Mouse (Mus musculus) liver, embryonic 11.5 days (tissue): ENCODE data around the gene Apopt1. TPM values are rescaled to one million over a fixed set of nuclear protein-coding genes. Genes with fewer than 3 reads are reported as not detected.

Experiments used
- ATAC-seq: fragments of 200-750 bp; cut with Nextera tagmentation; replicated peaks from 2 replicates; pipeline ENCODE4 v1.8.0; 2017; ENCODE audit warnings: moderate number of reproducible peaks, mild to moderate bottlenecking, moderate TSS enrichment, moderate library complexity; ENCODE audit not compliant: low FRiP score
- DNase-seq: peaks from one replicate; pipeline ENCODE4 v3.0.0-alpha.2; 2017; ENCODE audit warnings: low spot score
- H3K27ac ChIP-seq: fragments of 300-500 bp; sonication (generic); 2 replicates; pipeline ENCODE4 v1.5.1; 2014; ENCODE audit warnings: mild to moderate bottlenecking, low read depth, low read length, control low read depth
- H3K27me3 ChIP-seq: fragments of 300-500 bp; sonication (generic); replicated peaks from 2 replicates; pipeline ENCODE4 v1.6.1; 2014; ENCODE audit warnings: low read length, mixed read lengths; ENCODE audit not compliant: control insufficient read depth, insufficient read depth
- H3K36me3 ChIP-seq: fragments of 300-500 bp; sonication (generic); 2 replicates; pipeline ENCODE4 v1.6.1; 2014; ENCODE audit warnings: mild to moderate bottlenecking, low read length, moderate library complexity, mixed read lengths; ENCODE audit not compliant: control insufficient read depth, insufficient read depth
- H3K4me1 ChIP-seq: fragments of 300-500 bp; sonication (generic); replicated peaks from 2 replicates; pipeline ENCODE4 v1.6.1; 2014; ENCODE audit warnings: low read length, mixed read lengths; ENCODE audit not compliant: control insufficient read depth, insufficient read depth
- H3K4me2 ChIP-seq: fragments of 300-500 bp; sonication (generic); 2 replicates; pipeline ENCODE4 v1.6.1; 2014; ENCODE audit warnings: mild to moderate bottlenecking, control low read depth, moderate library complexity
- H3K4me3 ChIP-seq: fragments of 300-500 bp; sonication (generic); 2 replicates; pipeline ENCODE4 v1.5.1; 2014; ENCODE audit warnings: low read depth, low read length, control low read depth
- H3K9ac ChIP-seq: fragments of 300-500 bp; sonication (generic); 2 replicates; pipeline ENCODE4 v1.6.1; 2014; ENCODE audit warnings: low read depth, low read length, control low read depth
- H3K9me3 ChIP-seq: fragments of 300-500 bp; sonication (generic); 2 replicates; pipeline ENCODE4 v1.6.1; 2016; ENCODE audit warnings: low read length, inconsistent platforms, mixed read lengths; ENCODE audit not compliant: control insufficient read depth
- WGBS: fragments of 180-500 bp; shearing (Covaris S2); extraction: QIAGEN DNeasy Blood & Tissue Kit; methylation state at CpG from one replicate; pipeline ENCODE4 v1.1.7; 2014; 5-methylcytosine and 5-hydroxymethylcytosine counted together
- polyA plus RNA-seq: library from polyadenylated mRNA; unstranded; fragments of >200 nt; fragmentation: Nextera tagmentation; extraction: Ambion mirVana; gene quantifications from 2 replicates; pipeline ENCODE4 v1.2.1, GENCODE M21; 2014

Apopt1 gene
- polyA plus RNA-seq, 1 experiment from 2014 or later: 67.7 TPM

DNA sequence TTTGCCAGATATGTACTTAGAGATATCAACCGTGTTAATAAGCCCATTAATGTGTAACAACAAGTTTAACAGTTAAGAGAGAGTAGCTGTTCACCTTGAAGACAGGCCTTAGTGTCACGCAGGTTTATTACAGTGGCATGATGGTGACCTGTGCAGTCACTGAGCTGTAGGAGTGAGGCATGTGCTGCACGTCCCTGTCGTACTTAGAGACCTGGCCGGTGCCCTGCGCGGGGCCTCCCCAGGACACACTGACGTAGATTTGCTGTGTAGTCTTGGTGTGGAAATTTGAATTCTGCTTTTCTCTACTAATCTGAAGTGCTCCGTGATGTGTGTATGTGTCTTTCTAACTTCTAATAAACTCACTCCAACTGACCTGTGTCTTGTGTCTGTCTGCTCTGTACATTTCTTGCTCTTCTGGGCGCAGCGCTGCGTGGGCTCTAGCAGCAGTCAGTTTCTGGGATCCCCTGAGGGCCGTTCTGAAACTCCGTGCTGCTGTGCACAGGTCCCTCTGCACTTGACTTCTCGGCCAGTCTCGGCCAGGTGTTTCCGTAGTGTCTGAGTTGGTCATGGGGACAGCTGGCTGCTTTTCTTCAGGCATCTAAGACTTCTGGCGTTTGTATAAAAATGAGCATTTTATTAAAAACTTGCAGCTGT, 81.6 kb downstream of the Apopt1 start:
- Histone ChIP-seq H3K27me3 (no peaks in the 10 kb centered on the region), H3K9ac (no peak overlapping the region), H3K27ac (no peak overlapping the region), H3K36me3 (peaks cover 40% of the 10 kb centered on the region), H3K4me1 (peaks cover 9% of the 10 kb centered on the region), H3K4me2 (no peak overlapping the region), H3K9me3 (no peaks in the 10 kb centered on the region), H3K4me3 (no peak overlapping the region)
- DNase-seq (no peak), ATAC-seq (no peak)
- 93% methylated on average over 18 of the region's 18 CpGs for WGBS

DNA sequence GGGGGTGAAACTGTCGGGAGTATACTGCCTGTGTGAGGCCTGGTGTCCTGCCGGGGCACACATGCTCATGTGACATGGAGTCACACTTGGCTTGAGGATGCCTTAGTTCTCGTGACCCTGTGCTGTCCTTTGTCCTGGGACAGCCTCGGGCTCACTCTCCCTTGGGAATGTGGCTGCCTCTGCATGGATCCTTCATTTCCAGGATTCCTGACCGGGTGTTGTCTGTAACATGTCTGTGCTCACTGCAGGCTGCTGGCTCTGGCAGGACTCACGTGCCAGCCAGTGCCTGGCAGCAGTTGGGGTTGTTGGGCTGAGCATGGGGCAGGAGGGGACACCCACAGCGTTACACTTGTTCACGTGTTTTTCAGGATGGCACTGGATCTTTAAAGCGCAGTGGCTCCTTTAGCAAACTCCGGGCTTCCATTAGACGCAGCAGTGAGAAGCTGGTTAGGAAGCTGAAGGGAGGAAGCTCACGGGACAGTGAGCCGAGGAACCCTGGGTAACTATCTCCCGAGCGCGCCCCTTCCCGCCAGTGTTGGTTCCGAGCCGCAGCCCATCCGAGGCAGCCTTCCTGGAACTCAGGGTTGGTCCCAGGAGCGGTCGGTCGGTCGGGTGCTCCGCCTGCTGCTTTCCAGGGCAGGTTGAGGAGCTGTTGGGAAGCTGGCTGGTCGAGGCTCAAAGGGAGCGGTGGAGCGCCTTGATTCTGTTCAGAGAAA, 82.3 kb downstream of the Apopt1 start:
- H3K27ac ChIP-seq: no peak overlapping the region
- no peak for DNase-seq
- 90% methylated on average over 28 of the region's 28 CpGs for WGBS
- no peak overlapping the region for H3K9ac ChIP-seq
- no peaks in the 10 kb centered on the region for H3K9me3 ChIP-seq
- no peak for ATAC-seq
- no peak overlapping the region for H3K4me2 ChIP-seq
- H3K4me1 ChIP-seq: peaks cover 9% of the 10 kb centered on the region
- peaks cover 35% of the 10 kb centered on the region for H3K36me3 ChIP-seq
- no peak overlapping the region for H3K4me3 ChIP-seq
- no peaks in the 10 kb centered on the region for H3K27me3 ChIP-seq

DNA sequence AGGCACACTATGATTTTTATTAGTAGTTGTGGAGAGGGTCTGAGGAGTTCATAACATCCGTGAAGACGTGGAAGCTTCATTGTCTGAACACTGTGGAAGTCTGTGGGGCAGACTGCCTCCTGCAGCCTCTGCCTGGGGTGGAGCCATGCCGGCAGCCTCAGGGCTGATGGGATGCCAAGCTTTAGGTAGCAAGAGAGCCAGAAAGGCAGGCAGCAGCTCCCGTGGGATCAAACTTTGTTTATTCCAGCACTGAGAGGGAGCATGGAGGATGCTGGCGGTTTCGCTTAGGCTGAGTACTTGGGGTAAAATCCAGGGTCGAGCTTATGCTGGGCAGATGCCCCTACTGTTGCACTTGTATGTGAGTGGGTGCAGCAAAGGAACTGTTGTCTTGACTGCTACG, 84.2 kb downstream of the Apopt1 start:
- H3K9me3 ChIP-seq: no peaks in the 10 kb centered on the region
- DNase-seq (no peak), ATAC-seq (no peak)
- no peak overlapping the region for H3K4me2 ChIP-seq
- H3K4me1 ChIP-seq: peaks cover 9% of the 10 kb centered on the region
- no peaks in the 10 kb centered on the region for H3K27me3 ChIP-seq
- no peak overlapping the region for H3K27ac ChIP-seq
- 86% methylated on average over 8 of the region's 8 CpGs for WGBS
- peaks cover 39% of the 10 kb centered on the region for H3K36me3 ChIP-seq
- H3K4me3 ChIP-seq: no peak overlapping the region
- no peak overlapping the region for H3K9ac ChIP-seq

- peaks cover 41% of the 10 kb centered on the region for H3K36me3 ChIP-seq
- WGBS: 92% methylated on average over 13 of the region's 13 CpGs
- no peak overlapping the region for H3K4me2 ChIP-seq
Measured at GRCm38 (mm10) chr12:111798493-111798892, 85.4 kb downstream of the Apopt1 start.

GRCm38 (mm10) chr12:111800459-111801183, 87.6 kb downstream of the Apopt1 start:
- Histone ChIP-seq H3K9ac (no peak overlapping the region), H3K9me3 (no peaks in the 10 kb centered on the region), H3K36me3 (peaks cover 47% of the 10 kb centered on the region), H3K4me3 (no peak overlapping the region), H3K27ac (no peak overlapping the region), H3K4me2 (no peak overlapping the region), H3K27me3 (no peaks in the 10 kb centered on the region), H3K4me1 (no peaks in the 10 kb centered on the region)
- 86% methylated on average over 10 of the region's 10 CpGs for WGBS
- ATAC-seq (no peak), DNase-seq (no peak)

More at GRCm38 (mm10) chr12:111798493-111798892, 85.4 kb downstream of the Apopt1 start:
- Histone ChIP-seq H3K9ac (no peak overlapping the region), H3K4me3 (no peak overlapping the region), H3K9me3 (no peaks in the 10 kb centered on the region), H3K27me3 (no peaks in the 10 kb centered on the region), H3K4me1 (peaks cover 9% of the 10 kb centered on the region), H3K27ac (no peak overlapping the region)
- ATAC-seq (no peak), DNase-seq (no peak)

DNA sequence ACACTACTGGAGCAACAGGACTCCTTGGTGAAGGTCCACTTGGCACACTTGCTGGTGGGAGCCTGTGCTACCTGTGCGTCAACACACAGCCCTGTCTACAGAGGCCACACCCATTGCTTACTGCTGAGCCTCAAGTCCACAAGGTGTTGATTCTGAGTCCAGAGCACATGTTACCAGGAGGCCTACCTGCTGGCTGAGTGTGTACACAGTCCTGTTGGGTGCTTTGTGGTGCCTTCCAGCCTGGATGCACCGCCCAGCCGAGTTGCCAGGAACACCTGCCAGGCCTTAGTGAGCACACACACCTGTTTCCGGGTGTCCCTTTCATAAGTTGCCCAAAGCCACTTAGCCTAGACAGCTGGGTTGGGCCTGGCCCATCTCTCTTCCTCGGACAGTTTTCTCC, 90.5 kb downstream of the Apopt1 start:
- Histone ChIP-seq H3K27ac (no peak overlapping the region), H3K36me3 (peaks cover 57% of the 10 kb centered on the region), H3K9me3 (no peaks in the 10 kb centered on the region), H3K27me3 (no peaks in the 10 kb centered on the region), H3K4me2 (no peak overlapping the region), H3K4me3 (no peak overlapping the region), H3K9ac (no peak overlapping the region), H3K4me1 (no peaks in the 10 kb centered on the region)
- DNase-seq (no peak), ATAC-seq (no peak; the same call in 1 of the 2 replicates)
- WGBS: 90% methylated on average over 5 of the region's 5 CpGs

Other genes starting within 250 kb of the Apopt1 start
- gene Gm266, start 227.4 kb upstream of the Apopt1 start, polyA plus RNA-seq: 4.9 and 5.6 TPM in 2 replicates
- gene Eif5, start 175.2 kb upstream of the Apopt1 start, polyA plus RNA-seq: 623 and 628 TPM in 2 replicates
- 36.9 and 38.6 TPM in 2 replicates for gene Mark3, start 138.7 kb upstream of the Apopt1 start, polyA plus RNA-seq
- gene Ckb, start 40.9 kb upstream of the Apopt1 start, polyA plus RNA-seq: 91.3 and 94.1 TPM in 2 replicates
- gene Trmt61a, start 35.2 kb upstream of the Apopt1 start, polyA plus RNA-seq: 16.8 and 21.0 TPM in 2 replicates
- 41.0 and 44.7 TPM in 2 replicates for gene Bag5, start within 50 bp of the Apopt1 start, polyA plus RNA-seq
- gene Klc1, start 45.6 kb downstream of the Apopt1 start, polyA plus RNA-seq: 56.8 and 59.3 TPM in 2 replicates
- 20.0 and 20.9 TPM in 2 replicates for gene Xrcc3, start 100.6 kb downstream of the Apopt1 start, polyA plus RNA-seq
- 95.5 and 95.6 TPM in 2 replicates for gene Zfyve21, start 100.9 kb downstream of the Apopt1 start, polyA plus RNA-seq
- 10.8 TPM in 2 replicates for gene Ppp1r13b, start 194.8 kb downstream of the Apopt1 start, polyA plus RNA-seq